Mouse (Mus musculus) frontal cortex, postnatal 25 days (tissue): ENCODE measurements around the gene Surf4.
A peak's percentile ranks its signal among the peaks of the same experiment; 100 is the strongest.

Experiments used
- DNase-seq, 2 experiments: peaks; one replicate each; pipeline ENCODE4 v3.0.0; 2022; ENCODE audit warnings: low spot score in 2 of 2

Surf4 gene

GRCm38 (mm10) chr2:26930390-26930789 is 3.3 kb downstream of the Surf4 start:
- peak in 1 of 2 experiments; percentile 63 for DNase-seq

DNA sequence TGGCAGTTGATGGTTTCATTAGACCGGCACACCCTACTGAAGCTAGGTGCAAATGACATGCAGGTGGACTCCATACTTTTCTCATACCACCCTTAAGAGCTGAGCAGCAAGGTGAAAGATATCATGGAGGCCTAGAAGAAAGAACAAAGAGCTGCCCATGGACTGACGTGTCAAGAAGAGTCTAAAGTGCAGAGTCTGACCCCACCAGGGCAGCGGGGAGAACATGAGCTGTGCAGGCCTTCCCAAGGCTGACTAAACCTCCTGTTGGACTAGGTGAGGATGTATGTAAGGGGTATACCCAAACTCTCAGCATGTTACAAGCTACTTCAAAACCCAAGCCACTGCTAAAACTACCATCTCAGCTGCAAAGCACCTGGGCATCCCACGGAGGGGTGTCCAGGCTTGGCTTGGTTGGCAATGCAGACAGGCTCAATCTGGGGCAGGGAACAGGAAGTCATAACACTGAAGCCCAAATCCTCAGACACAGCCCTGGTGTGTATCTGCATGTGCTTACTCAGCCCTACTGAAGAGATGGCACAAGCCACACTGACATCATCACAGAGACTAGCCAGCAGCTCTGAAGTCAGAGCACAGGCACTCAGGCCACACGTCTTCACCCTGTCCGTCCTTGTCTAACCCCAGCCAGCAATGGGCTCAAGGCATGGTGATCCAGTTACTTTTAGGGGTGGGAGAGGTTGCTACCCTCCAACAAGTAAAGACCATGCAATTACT is 5.8 kb downstream of the Surf4 start:
- DNase-seq, result no peak

DNA sequence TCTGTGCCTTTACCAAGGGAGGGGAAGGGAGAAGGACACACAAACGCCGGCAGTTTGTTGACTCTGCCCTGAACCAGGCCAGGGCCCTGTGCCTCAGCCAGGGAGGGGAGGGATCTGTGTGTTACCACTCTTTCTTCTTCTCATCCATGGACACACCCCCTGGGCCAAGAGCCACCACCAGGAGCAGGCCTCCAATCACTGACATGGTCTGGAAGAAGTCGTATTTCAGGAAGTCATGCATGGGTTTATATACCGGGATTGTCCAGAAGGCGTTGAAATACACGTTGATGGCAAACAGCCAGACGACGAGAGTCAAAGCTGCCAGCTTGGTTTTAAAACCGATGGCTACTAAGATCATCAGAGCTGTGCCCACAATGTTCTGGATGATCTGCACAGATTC is 11.9 kb downstream of the Surf4 start:
- no peak for DNase-seq

DNA sequence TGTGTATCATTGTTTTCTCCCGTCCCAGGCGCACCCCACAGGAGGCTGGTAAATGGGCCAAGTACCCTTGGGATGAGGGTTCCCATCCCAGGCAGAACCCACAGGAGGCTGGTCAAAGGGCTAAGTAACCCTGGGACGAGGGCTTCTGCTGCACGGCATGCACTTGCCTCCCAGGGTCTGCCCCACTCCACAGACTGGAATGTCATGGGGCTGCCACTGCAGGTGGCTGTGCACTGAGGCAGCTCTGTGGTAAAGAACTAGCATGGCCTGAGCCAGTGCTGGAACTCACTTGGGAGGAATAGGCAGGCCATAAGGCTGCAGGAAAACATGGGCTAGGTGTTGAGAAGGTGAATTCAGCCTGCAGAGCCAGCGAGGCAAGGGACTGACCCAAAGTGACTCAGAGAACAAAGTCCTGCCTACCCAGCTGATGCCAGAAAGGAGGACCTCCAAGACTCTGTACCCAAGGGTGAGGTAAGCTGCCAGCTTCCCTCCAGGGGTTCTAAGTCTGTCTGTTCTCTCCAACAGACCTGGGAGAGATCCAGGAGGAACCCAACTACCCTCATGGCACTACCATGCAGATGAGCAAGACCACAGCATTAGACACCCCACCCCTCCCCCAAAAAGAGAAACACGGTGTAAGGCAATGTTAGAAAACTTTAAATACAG is 13.4 kb downstream of the Surf4 start:
- no peak for DNase-seq

GRCm38 (mm10) chr2:26919684-26920083 is 14.0 kb downstream of the Surf4 start:
- DNase-seq, result no peak

DNA sequence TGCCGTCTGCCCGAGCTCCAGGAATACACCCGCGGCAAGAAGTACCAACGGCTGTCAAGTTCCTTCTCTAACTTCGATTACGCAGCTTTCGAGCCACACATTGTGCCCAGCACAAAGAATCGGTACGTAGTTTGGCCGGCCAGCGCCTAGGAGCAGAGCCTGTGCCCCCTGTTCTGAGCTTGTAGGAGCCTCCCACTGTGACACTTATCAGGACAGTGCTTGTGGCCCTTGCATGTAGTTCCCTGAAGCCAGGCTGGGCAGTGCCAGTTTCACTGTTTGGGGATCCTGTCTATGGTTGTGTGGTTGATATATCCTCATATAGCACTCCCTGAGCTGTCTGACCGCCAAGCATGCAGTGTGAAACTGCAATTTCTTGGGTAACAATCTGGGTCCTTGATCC is 17.0 kb downstream of the Surf4 start:
- no peak for DNase-seq

GRCm38 (mm10) chr2:26915927-26916728 is 17.6 kb downstream of the Surf4 start, which contains the start of the genes Surf2 and Surf1:
Gene Surf2 (plus strand): TSS chr2:26916367.
Gene Surf1 (minus strand): TSS chr2:26916530.
- peak; percentile 75 to 77 for DNase-seq

DNA sequence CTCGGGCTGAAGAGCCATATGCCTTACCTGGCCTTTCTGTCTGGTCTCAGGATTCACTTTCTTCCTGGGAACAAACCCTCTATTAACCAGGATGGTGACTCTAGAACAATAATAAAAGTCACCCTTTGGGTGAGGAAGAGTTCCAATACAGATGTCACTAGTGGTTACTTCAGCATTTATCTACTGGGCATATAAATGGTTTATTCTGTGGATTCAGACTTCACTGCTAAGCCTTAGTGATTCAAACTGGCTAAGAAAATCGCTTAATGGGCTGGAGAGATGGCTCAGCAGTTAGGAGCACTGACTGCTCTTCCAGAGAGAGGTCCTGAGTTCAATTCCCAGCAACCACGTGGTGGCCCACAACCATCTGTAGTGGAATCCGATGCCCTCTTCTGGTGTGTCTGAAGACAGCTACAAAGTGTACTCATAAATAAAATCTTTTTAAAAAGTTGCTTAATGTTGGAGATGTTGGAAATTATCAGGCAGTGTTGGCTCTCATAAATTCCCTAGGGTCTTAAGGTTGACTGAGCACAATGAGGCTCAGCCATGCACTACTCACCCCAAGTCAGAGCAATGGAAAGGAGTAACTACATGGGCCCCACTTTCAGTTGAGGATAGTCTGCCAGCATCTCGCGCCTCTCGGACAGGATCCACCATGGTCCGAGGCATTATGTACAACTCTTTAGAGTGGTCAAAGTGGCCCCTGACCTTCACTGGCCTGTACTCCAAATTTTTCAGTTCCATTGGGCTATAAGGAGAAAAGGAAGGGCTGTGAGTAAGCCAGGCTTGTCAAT is 19.4 kb downstream of the Surf4 start:
- no peak for DNase-seq

- DNase-seq, result no peak
These were observed 20.1 kb downstream of the Surf4 start for GRCm38 (mm10) chr2:26913416-26914147.

GRCm38 (mm10) chr2:26912253-26912770 is 21.4 kb downstream of the Surf4 start:
- no peak for DNase-seq

DNA sequence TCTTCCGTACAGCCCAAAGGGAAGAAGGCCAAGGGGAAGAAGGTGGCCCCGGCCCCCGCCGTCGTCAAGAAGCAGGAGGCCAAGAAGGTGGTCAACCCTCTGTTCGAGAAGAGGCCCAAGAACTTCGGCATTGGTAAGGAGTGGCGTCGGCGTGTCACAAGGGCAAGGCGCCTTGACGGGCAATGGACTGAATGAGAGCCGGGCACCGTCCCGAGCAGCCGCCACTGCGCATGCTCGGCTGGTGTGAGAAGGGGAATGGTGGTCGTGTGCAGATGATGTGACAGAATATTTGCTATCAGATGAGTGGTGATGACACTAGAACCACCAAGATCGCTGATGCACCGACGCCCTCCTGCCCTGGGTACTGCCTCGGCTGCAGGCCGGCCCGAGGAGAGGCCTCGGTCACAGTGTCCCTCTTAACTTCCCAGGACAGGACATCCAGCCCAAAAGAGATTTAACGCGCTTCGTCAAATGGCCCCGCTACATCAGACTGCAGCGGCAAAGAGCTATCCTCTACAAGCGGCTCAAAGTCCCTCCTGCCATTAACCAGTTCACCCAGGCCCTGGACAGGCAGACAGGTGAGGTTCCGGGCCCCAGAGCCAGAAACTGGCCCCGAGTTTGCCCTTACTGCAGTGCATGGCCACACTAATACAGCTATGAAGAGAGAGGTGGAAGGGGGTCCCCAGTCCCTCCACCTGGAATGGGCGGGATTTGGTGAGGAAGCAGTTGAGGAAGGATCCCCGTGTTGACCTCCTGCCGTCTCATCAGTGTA is 22.5 kb downstream of the Surf4 start:
- no peak for DNase-seq

DNA sequence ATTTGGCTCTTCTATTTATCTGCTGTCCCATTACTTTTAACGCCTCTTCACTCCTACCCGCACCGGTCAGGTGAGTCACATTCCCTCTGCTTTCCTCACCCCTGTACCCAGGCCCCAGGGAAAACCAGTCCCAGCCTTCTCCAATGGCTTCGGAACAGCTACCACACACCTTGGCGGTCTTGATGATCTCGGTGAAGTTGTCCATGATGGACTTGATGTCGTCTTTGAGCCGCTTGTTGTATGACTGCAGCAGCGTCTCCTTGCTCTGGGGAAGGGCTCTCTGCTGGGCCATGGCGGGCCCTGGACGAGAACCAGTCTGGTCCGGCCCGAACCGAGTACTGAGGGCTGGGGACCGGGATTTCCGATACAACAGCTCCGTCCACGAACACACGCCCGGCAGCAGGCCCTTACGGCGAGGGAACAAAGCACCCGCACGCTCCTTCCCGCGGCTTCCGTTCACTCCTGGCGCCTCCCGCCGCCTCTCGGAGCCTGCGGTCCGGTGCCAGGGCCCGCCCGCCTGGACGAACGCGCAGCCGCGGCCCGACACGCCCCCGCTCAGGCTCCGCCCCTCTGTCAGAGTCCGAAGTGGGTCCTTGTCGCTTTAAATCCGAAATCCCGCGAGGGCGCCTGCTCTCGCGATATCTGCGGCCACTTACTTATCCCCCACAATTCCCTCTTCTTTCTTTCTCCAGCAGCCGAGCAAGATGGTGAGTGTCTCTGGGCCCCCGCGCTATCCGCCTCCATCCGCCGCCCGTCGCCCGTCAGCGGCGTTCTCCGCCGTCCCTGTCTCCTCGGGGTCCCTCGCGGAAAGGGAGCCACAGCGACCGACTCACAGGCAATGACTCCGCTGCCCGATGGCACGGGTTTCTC is 23.4 kb downstream of the Surf4 start, which contains the start of the genes Med22 and Rpl7a:
TSS of gene Med22 (minus strand) at position 554 of the 870 bp plus-strand sequence.
TSS of gene Rpl7a (plus strand) at position 641 of the 870 bp plus-strand sequence.
- DNase-seq, result peak; percentile 100

DNA sequence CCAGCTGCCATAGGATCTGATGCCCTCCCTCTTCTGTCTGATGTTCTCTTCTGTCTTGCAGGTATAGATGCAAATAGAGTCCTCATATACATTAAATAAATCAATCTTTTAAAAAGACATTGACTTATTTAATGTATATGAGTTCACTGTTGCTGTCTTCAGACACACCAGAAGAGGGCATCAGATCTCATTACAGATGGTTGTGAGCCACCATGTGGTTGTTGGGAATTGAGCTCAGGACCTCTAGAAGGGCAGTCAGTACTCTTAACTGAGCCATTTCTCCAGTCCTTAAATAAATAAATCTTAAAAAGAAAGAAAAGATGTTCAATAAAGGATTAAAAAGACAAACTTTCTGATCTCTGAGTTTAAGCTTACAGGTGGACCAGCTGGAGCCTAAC is 24.3 kb downstream of the Surf4 start:
- no peak for DNase-seq

- DNase-seq, result no peak
These were observed 24.9 kb downstream of the Surf4 start for GRCm38 (mm10) chr2:26908710-26909386.

GRCm38 (mm10) chr2:26907109-26907508 is 26.6 kb downstream of the Surf4 start:
- DNase-seq, result no peak

DNA sequence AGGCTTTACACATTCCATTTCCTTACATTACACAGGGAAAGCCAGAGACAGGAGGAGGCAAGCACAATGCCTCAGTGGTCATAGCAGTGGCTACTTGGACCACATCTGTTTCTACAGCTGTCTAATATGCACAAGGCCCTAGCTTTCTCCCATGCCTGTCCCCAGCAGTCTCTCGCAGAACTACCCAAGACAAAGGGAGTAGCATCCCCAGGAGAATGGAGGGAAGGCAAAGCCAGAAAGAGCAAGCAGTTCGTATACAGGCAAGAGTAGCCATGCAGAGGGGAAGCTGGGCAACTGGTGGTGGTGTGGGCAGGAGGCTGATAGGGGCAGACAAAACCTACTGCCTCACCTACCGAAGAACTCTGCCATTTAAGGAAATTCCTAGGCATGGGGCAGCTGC is 27.3 kb downstream of the Surf4 start:
- no peak for DNase-seq

DNA sequence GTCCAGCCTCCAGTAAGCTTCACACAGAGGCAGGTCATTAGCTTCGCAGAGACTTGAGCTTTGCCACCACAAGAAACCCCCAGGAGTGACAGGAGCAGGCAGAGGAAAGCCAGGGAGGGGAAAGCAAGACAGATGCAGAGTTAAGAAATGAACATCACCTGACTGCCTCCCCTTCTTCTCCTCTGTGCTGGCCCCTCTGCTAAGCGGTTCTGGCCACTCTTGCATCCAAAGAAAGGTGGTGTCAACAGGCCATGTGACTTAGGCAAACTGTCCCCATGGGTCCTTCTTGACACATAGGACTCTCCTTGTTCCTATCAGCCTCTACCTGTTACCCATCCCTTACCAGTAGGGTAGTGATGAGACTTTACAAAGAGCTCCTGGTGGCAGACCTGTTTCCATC is 27.8 kb downstream of the Surf4 start:
- no peak for DNase-seq

GRCm38 (mm10) chr2:26903311-26903710 is 30.4 kb downstream of the Surf4 start:
- no peak for DNase-seq
